Mouse (Mus musculus): Measurements from ENCODE around the gene Mcrip2.

The Mcrip2 gene

GRCm38 (mm10) chr17:25817662-25818061 is 50.9 kb downstream of the Mcrip2 start:
- DNase-seq (ENCODE audit: low read depth, low spot score) = no peak

Measured in R1 (cell line).